In the genomic region with DNA sequence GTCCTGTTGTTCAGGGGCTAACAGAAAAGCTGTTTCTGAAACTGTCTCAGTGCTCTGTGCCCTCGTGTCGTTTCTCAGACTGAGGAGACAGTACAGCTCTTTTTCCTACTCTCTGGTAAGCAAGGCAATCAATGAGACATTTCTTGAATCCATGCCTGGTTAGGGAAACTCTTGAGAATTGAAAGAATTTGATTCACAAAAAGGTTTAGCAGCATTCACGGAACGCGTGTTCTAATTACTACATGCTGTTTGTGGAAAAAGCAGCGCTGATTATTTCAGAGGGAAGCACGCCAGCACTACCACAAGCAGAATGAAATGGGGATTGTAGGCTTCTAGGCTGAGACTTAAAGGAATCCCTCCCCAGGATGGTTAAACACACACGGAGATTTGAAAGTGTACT, we compare ENCODE assay signal across 18 mouse cellular contexts.
DNase-seq lines count a peak whose midpoint lies in the region; ATAC-seq and TF ChIP-seq lines count a peak whose summit lies in the region.
"Had no signal": no experiment of that assay in that cellular context is flagged by ENCODE, and none has a peak within 500 bp of the region (broad histone marks: within the 10 kb centered on the region; RNA-seq: fewer than 3 reads in every experiment).

No protein-coding gene starts in this region.

- 29% methylated on average over 8 of the region's 8 CpGs for WGBS in embryonic facial prominence, embryonic 13.5 days
- WGBS in embryonic facial prominence, embryonic 10.5 days, result 82% methylated on average over 8 of the region's 8 CpGs
- WGBS in hindbrain, embryonic 16.5 days, result 38% methylated on average over 8 of the region's 8 CpGs
- WGBS in hindbrain, embryonic 10.5 days, result 89% methylated on average over 8 of the region's 8 CpGs
- 44% methylated on average over 8 of the region's 8 CpGs for WGBS in neural tube, embryonic 15.5 days
- 91% methylated on average over 8 of the region's 8 CpGs for WGBS in thymus, adult 2 months

- H3K4me1 ChIP-seq in embryonic facial prominence, embryonic 13.5 days, result peaks cover 14% of the 10 kb centered on the region
- H3K4me1 ChIP-seq in embryonic facial prominence, embryonic 10.5 days, result peaks cover 7% of the 10 kb centered on the region; the same call in 1 of the 2 replicates
- no peaks in the 10 kb centered on the region; the same call in 1 of the 2 replicates for H3K4me1 ChIP-seq in hindbrain, embryonic 16.5 days (ENCODE audit: control insufficient read depth, insufficient read depth, low read depth, low read length)
- H3K4me1 ChIP-seq in hindbrain, embryonic 10.5 days (replicated peaks), result no peaks in the 10 kb centered on the region
- H3K4me1 ChIP-seq in neural tube, embryonic 15.5 days, result 0 out of 2 replicates have a peak, but pooled peaks cover 5% of the 10 kb centered on the region
- H3K4me1 ChIP-seq in thymus, adult 2 months (replicated peaks; ENCODE audit: control insufficient read depth, insufficient read depth, low read length), result no peaks in the 10 kb centered on the region

- no peak for TF ChIP-seq POLR2A in thymus, adult 2 months (IDR thresholded peaks at IDR 0.05; ENCODE audit: control insufficient read depth, extremely low read depth, insufficient read depth, low read length, poor library complexity)

- TF ChIP-seq CTCF in thymus, adult 2 months (IDR thresholded peaks at IDR 0.05; ENCODE audit: borderline replicate concordance, control insufficient read depth, extremely low read depth, insufficient read depth, low read length, poor library complexity), result no peak

- H3K27me3 ChIP-seq in embryonic facial prominence, embryonic 13.5 days, result no peaks in the 10 kb centered on the region
- 0 out of 2 replicates have a peak, but pooled peaks cover 3% of the 10 kb centered on the region for H3K27me3 ChIP-seq in embryonic facial prominence, embryonic 10.5 days (replicated peaks; ENCODE audit: low read depth, poor library complexity, severe bottlenecking)
- H3K27me3 ChIP-seq in hindbrain, embryonic 16.5 days (replicated peaks; ENCODE audit: control insufficient read depth, insufficient read depth, low read length), result no peaks in the 10 kb centered on the region
- H3K27me3 ChIP-seq in hindbrain, embryonic 10.5 days (ENCODE audit: insufficient read depth, poor library complexity, severe bottlenecking), result no peaks in the 10 kb centered on the region
- 0 out of 2 replicates have a peak, but pooled peaks cover 2% of the 10 kb centered on the region for H3K27me3 ChIP-seq in neural tube, embryonic 15.5 days (replicated peaks)
- no peaks in the 10 kb centered on the region for H3K27me3 ChIP-seq in thymus, adult 2 months (ENCODE audit: control insufficient read depth, insufficient read depth, low read length)

- no peak for ATAC-seq in embryonic facial prominence, embryonic 13.5 days (ENCODE audit: insufficient number of reproducible peaks, insufficient read depth, low FRiP score, low TSS enrichment, low read depth)
- ATAC-seq in hindbrain, embryonic 16.5 days, result peak; percentile 45
- no peak for ATAC-seq in neural tube, embryonic 15.5 days (ENCODE audit: low FRiP score)

- H3K36me3 ChIP-seq in embryonic facial prominence, embryonic 13.5 days, result no peaks in the 10 kb centered on the region
- H3K36me3 ChIP-seq in embryonic facial prominence, embryonic 10.5 days (replicated peaks), result no peaks in the 10 kb centered on the region
- no peaks in the 10 kb centered on the region for H3K36me3 ChIP-seq in hindbrain, embryonic 16.5 days (ENCODE audit: control insufficient read depth, insufficient read depth, low read length)
- no peaks in the 10 kb centered on the region for H3K36me3 ChIP-seq in hindbrain, embryonic 10.5 days
- H3K36me3 ChIP-seq in neural tube, embryonic 15.5 days, result no peaks in the 10 kb centered on the region
- H3K36me3 ChIP-seq in thymus, adult 2 months (ENCODE audit: control insufficient read depth, insufficient read depth, low read length), result no peaks in the 10 kb centered on the region

- no peak overlapping the region for H3K9ac ChIP-seq in embryonic facial prominence, embryonic 13.5 days
- no peak overlapping the region for H3K9ac ChIP-seq in hindbrain, embryonic 16.5 days (ENCODE audit: low read depth, low read length)
- H3K9ac ChIP-seq in neural tube, embryonic 15.5 days (replicated peaks), result no peak overlapping the region

- no peak overlapping the region for H3K4me2 ChIP-seq in embryonic facial prominence, embryonic 13.5 days
- peak overlapping the region; percentile 23; the same call in 1 of the 2 replicates for H3K4me2 ChIP-seq in hindbrain, embryonic 16.5 days (ENCODE audit: low read length)
- no peak overlapping the region for H3K4me2 ChIP-seq in neural tube, embryonic 15.5 days
- H3K4me2 ChIP-seq: heart, embryonic 11.5 days had no signal

- DNase-seq in embryonic facial prominence, embryonic 10.5 days (ENCODE audit: low spot score), result no peak
- DNase-seq in hindbrain, embryonic 10.5 days (ENCODE audit: low spot score), result no peak
- DNase-seq in neural tube, embryonic 10.5 days (ENCODE audit: extremely low spot score, low spot score), result no peak
- no peak for DNase-seq in thymus, adult 2 months
- DNase-seq in MN1 (ENCODE audit: low spot score), result no peak
- DNase-seq: adrenal gland, postnatal 14 days; cerebellum, adult 9-10 months; gastrocnemius, adult 2 months; heart, postnatal 10 days; kidney, adult 11 months; liver; lung, postnatal 10 days; right cerebral cortex, adult 18-20 months; thymus, postnatal 36 days had no signal

- no peaks in the 10 kb centered on the region for H3K9me3 ChIP-seq in embryonic facial prominence, embryonic 13.5 days
- H3K9me3 ChIP-seq in embryonic facial prominence, embryonic 10.5 days, result no peaks in the 10 kb centered on the region
- no peaks in the 10 kb centered on the region for H3K9me3 ChIP-seq in hindbrain, embryonic 16.5 days (ENCODE audit: control insufficient read depth, low read length)
- no peaks in the 10 kb centered on the region for H3K9me3 ChIP-seq in hindbrain, embryonic 10.5 days
- H3K9me3 ChIP-seq in neural tube, embryonic 15.5 days (replicated peaks), result no peaks in the 10 kb centered on the region

- H3K4me3 ChIP-seq in embryonic facial prominence, embryonic 13.5 days, result no peak overlapping the region
- no peak overlapping the region for H3K4me3 ChIP-seq in embryonic facial prominence, embryonic 10.5 days
- no peak overlapping the region for H3K4me3 ChIP-seq in hindbrain, embryonic 16.5 days (ENCODE audit: low read length)
- H3K4me3 ChIP-seq in hindbrain, embryonic 10.5 days, result no peak overlapping the region
- H3K4me3 ChIP-seq in neural tube, embryonic 15.5 days (replicated peaks), result no peak overlapping the region
- no peak overlapping the region for H3K4me3 ChIP-seq in thymus, adult 2 months (ENCODE audit: control insufficient read depth, insufficient read depth, low read length)
- H3K4me3 ChIP-seq: gastrocnemius, adult 2 months had no signal

- peak overlapping the region; percentile 5; the same call in 1 of the 2 replicates for H3K27ac ChIP-seq in embryonic facial prominence, embryonic 13.5 days
- H3K27ac ChIP-seq in embryonic facial prominence, embryonic 10.5 days (replicated peaks), result no peak overlapping the region
- H3K27ac ChIP-seq in hindbrain, embryonic 16.5 days (ENCODE audit: low read depth, low read length), result no peak overlapping the region
- H3K27ac ChIP-seq in hindbrain, embryonic 10.5 days, result no peak overlapping the region
- 0 out of 2 replicates have a peak overlapping the region, but pooled peaks have one; percentile 2 for H3K27ac ChIP-seq in neural tube, embryonic 15.5 days (replicated peaks)
- H3K27ac ChIP-seq in thymus, adult 2 months (ENCODE audit: control insufficient read depth, insufficient read depth, low read length), result no peak overlapping the region
- H3K27ac ChIP-seq: gastrocnemius, adult 2 months had no signal

Comparison
In these comparisons a context has a peak if more than half of its experiments do, and no peak if none do; other contexts are left out.
1. H3K27ac ChIP-seq: peak in embryonic facial prominence, embryonic 13.5 days (single experiment) and neural tube, embryonic 15.5 days (single experiment); none in embryonic facial prominence, embryonic 10.5 days (single experiment), hindbrain, embryonic 16.5 days (single experiment), hindbrain, embryonic 10.5 days (single experiment) and thymus, adult 2 months (single experiment).